Mouse (Mus musculus) forebrain, postnatal 0 days (tissue): ENCODE measurements at regions not wholly inside any gene's neighbourhood (a gene's known extent, or its start where the extent isn't known, plus 50 kb on each side); places are given as distances from the start of the nearest gene placed in this dataset.

Experiments
- ATAC-seq: fragments of 200-750 bp; cut with Nextera tagmentation; 2 replicates; pipeline ENCODE4 v1.8.0; 2017; ENCODE audit warnings: mild to moderate bottlenecking, moderate library complexity
- DNase-seq: peaks from one replicate; pipeline ENCODE4 v3.0.0-alpha.2; 2015
- H3K27ac ChIP-seq: fragments of 300-500 bp; sonication (generic); 2 replicates; pipeline ENCODE4 v1.5.1; 2014; ENCODE audit warnings: low read depth, mild to moderate bottlenecking, antibody characterized with exemption, low read length, moderate library complexity, mixed read lengths
- H3K27me3 ChIP-seq: fragments of 300-500 bp; sonication (generic); 2 replicates; pipeline ENCODE4 v1.6.1; 2014; ENCODE audit warnings: mild to moderate bottlenecking, low read length, mixed read lengths; ENCODE audit not compliant: insufficient read depth
- H3K36me3 ChIP-seq: fragments of 300-500 bp; sonication (generic); 2 replicates; pipeline ENCODE4 v1.6.1; 2014; ENCODE audit warnings: mild to moderate bottlenecking, moderate library complexity; ENCODE audit not compliant: insufficient read depth
- H3K4me1 ChIP-seq: fragments of 300-500 bp; sonication (generic); 2 replicates; pipeline ENCODE4 v1.6.1; 2014; ENCODE audit warnings: antibody characterized with exemption; ENCODE audit not compliant: insufficient read depth
- H3K4me2 ChIP-seq: fragments of 300-500 bp; sonication (generic); 2 replicates; pipeline ENCODE4 v1.6.1; 2014; ENCODE audit warnings: low read depth, mild to moderate bottlenecking, moderate library complexity
- H3K4me3 ChIP-seq: fragments of 300-500 bp; sonication (generic); 2 replicates; pipeline ENCODE4 v1.5.1; 2014; ENCODE audit warnings: low read depth, low read length, mixed read lengths
- H3K9ac ChIP-seq: fragments of 300-500 bp; sonication (generic); 2 replicates; pipeline ENCODE4 v1.6.1; 2014; ENCODE audit warnings: mild to moderate bottlenecking
- H3K9me3 ChIP-seq: fragments of 300-500 bp; sonication (generic); 2 replicates; pipeline ENCODE4 v1.6.1; 2016; ENCODE audit warnings: low read length
- CTCF ChIP-seq: sonication (generic); IDR thresholded peaks from 2 replicates; pipeline ENCODE4 v1.5.1; 2016; ENCODE audit warnings: antibody characterized with exemption, control low read depth, low read depth
- WGBS: fragments of 180-500 bp; shearing (Covaris S2); extraction: QIAGEN DNeasy Blood & Tissue Kit; methylation state at CpG from one replicate; pipeline ENCODE4 v1.1.7; 2014; 5-methylcytosine and 5-hydroxymethylcytosine counted together

- Histone ChIP-seq H3K9me3 (no peaks in the 10 kb centered on the region), H3K4me1 (no peaks in the 10 kb centered on the region), H3K4me2 (no peak overlapping the region), H3K9ac (no peak overlapping the region), H3K27ac (no peak overlapping the region), H3K27me3 (no peaks in the 10 kb centered on the region), H3K4me3 (no peak overlapping the region), H3K36me3 (no peaks in the 10 kb centered on the region)
- DNase-seq (no peak), ATAC-seq (no peak)
- no peak for TF ChIP-seq CTCF
- WGBS = 76% methylated on average over 4 of the region's 4 CpGs
These were observed 4219.7 kb upstream of the Gm7489 start for GRCm38 (mm10) chr15:49664834-49665565.
